Mouse (Mus musculus) layer of hippocampus, adult 9-10 months (tissue): ENCODE results near the gene Gpd1l.

Experiments used
- DNase-seq: peaks from one replicate; pipeline ENCODE4 v3.0.0; 2022; ENCODE audit warnings: low spot score

Gene Gpd1l

DNA sequence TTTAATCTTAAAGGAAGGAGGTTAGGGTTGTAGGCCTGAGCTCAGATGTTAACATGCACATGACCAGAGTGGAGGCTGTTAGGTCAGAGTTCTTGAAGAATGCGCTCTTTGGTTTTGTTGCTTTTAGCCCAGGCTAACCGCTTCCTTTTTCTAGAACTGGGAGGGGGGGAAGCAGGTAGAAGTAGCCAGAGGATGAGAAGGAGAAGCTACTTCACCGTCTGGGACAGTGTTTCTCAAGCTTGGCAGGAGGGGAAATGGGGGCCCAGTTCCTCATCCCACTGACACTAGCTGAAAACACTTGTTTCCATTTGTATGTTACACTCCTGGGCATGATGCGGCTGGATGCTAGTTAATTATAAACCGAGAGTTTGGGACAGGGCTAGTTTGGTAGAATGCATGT is 8.2 kb downstream of the Gpd1l start:
- no peak for DNase-seq

DNA sequence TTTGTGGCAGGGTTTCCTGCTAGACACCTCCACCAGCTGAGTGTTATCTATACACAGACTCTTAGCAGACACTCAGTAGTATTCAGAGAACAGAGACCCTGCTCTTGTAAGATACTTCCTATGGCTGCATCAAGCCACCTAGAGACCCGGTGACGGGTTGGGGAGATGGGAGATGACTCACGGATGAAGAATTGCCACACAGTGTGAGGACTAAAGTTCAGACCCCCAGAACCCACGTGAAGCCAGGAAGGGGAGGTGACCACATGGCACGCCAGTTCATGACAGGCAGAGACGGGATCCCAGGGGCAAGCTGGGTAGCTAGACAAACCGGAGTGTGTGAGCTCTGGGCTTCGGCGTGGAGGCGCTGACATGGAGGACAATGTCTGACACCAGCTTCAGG is 8.7 kb downstream of the Gpd1l start:
- DNase-seq = no peak

DNA sequence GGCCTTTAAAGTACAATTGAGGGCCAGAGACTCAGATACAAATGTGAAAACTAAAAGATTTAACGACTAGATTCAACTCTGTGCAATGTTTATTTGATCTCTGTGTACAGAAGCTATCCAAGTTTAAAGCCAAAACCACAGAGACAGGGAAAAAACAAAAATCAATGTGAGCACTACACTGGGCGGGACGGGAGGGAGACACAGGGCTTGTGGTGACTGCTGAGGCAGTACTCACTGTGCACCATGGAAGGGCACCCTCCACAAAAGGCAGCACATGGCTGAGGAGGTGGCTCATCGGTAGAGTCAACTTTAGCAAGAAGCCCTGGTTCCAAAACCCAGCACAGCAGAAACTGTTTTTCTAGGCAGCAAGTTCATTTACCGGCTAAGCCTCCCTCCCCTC is 9.3 kb downstream of the Gpd1l start:
- no peak for DNase-seq

DNA sequence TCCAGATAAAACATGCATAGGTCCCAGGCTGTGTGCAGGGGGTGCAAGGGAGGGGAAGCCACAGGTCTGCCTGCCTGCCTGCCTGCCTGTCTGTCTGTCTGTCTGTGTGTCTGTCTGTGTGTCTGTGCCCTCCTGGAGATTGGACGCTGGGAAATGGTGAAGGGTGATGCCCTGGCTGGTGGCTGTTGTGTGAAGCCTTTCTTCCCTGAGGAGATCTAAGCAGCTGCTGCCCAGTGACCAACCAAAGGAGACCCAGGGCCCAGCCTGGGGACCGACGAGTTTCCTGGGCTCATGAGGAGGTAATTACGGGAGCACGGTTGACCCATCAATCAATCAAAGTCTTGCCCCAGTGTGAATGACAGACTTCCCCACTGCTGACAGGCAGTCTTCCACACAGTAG is 11.6 kb downstream of the Gpd1l start:
- no peak for DNase-seq

DNA sequence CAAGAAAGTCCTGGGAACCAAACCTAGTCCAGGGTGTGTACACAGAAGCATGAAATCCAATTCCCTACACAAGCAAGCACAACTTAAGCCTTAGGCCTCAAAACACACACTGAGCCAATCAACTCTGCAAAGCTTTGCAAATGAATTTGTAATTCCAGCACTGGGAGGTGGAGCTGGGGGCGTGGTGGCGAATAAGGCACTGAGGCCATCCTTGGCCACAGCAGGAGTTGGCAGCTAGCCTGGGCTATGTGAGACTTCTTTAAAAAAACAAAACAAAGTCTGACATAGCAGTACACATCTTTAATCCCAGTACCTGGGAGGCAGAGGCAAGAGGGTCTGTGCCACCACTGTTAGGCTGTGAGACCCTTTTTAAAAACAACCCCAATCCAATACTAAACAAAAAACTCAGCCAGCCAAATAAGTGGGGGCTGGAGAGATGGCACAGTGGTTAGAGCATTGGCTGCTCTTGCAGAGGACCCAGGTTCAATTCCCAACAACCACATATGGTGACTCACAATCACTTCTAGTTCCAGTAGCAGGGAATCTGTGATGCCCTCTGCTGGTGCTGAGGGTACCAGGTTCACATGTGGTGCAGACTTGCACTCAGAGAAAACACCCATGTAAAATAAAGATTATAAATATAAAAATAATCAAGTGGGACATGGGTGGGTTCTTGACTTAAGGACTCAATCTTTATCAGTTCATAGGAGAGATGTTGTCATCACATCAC is 12.3 kb downstream of the Gpd1l start:
- no peak for DNase-seq

DNA sequence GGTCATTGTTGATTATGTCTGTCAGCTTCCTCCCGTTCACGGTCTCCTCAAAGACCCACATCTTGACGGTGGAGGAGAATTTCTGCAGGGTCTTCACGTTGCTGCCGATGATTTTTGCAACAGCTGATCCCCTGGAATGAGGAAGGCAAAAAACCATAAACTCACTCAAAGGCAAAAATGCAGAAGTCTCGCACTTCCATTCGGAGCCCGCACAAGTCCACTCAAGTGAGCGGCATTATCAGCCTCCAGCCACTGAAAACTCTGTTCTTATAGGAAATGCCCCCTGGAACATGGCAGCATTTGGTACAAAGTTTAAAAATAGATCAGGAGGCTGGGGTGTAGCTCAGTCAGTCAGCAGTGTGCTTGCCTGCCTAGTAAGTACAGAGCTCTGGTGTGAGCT is 13.2 kb downstream of the Gpd1l start:
- DNase-seq = no peak

DNA sequence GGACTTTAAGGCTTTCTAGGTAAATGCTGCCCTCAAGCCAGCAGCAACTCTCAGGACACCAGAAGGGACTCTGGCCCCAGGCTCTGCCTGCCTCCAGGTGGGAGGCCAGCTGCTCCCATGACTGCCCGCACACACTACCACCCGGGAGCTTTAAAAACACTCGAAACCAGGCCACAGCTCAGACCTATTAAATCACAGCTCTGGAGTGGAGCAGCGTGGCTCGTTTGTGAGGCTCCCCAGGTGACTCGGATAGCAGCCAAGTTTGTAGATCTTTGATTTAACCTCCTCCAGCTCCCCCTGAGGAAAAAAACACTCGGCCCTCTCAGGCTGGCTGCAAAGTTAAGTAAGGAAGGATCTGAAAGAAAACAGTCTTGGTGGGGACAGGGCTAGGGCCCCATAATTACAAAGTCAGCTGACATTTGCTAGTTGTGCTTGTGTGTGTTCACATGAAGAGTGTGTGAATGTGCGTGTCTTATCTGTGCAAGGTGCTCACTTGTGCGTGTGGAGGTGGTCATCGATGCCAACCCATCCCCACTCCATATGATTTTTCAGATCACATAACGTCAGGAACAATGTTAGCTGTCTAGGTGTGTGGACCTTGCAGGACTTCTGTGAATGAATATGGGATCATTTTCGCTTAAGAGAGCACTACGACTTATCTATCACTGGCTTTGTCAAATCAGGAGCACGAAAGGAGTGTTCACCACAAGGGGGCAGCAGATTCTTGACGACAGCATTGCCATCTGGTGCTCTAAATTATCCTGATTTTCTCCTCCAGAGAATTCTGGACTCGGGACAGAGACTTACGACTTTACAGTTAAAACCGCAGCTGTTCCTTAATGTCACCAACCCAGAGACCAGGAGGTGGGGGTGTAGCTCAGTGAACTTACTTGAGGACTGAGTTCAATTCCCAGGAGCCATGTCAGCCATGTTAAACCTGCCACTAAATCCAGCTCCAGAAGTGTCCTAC is 20.8 kb downstream of the Gpd1l start:
- DNase-seq = peak; percentile 81

DNA sequence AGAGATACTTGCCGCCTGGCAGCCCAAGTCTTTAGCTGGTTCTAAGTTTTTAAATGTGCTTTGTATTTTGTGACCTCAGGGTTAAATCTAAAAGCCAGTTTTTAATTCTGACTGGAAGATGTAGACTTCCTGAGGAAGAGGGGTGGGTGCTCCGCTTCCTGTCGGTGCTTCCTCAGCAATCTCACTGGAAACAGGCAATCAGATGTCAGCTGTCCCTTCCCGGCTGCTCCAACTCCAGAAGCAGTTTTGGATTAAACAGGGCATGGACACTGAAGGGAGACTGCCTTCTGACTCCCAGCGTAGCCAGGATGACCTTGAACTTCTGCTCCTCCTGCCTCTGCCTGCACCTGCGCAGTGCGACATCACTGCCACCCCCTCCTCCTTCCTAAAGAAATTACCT is 26.3 kb downstream of the Gpd1l start:
- DNase-seq = no peak

DNA sequence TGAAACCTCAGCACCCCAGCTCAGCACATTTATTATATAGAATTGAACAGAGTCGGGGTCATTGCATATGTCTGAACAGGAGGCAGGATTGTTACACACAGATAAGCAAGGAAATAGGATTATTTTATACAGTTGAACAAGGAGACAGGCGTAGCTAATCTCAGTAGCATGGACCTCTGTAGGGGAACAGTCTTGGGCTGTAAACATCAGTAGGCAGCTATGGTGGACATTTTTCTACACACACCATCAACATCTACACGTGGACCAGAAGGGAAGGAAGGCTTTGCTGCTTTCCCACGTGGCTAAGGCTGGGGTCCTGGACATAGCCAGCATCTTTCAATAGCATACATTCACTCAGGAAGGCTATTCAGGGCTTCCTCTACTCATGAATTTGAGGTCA is 37.9 kb downstream of the Gpd1l start:
- no peak for DNase-seq

DNA sequence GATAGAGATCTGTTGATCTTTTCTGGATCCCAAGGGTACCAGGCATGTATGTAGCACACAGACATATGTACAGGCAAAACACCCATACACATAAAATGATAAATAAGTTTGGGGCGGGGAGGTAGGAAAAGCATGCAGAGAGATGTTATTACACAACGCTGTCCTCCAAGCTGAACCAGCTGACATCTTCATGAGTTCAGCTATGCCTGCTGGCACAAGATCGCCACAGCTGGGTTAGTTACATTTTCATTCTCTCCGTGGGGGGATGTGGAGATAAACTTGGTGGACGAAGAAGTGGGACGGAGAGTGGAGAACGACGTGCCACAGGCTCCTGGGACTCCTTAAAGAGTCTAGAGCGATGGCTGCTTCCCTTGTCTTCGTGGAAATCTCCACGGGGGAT is 40.8 kb downstream of the Gpd1l start:
- no peak for DNase-seq

DNA sequence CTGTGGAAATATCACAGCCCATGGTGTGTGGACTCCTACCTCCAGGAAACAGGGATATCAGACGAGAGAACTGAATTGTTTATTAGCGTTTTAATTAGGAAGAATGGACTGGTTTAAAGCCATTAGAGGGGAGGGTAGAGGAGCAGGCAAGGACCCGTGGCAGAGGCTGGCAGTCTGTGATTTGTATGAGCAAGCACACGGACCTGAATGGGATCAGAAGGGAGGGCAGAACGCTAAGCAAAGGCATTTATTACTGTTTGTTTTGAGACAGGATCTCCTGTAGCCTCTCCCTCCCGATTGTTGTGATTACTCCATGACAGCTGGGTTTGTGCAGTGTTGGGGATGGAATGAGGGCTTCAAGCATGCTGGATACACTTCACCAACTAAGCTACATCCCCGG is 43.4 kb downstream of the Gpd1l start:
- no peak for DNase-seq

DNA sequence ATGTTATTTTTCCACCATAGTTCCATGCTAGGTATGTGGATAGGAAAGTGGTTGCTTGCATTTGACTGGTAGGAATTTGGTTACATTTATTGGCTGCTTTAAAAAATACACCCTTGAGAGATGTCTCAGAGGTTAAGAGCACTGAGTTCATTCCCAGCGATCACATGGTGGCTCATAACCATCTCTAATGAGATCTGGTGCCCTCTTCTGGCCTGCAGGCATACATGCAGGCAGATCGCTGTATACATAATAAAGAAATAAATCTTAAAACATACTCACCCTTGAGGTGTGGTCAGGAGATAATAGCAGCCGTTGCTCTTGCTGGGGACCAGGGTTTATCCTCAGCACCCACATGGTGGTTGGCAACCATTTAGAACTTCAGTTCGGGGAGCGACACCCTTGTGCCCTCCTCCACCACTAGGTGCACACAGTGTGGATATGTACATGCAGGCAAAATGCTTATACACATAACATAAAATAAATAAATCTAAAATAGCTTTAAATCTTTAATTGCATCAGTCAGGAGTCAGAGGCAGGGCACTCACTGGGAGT is 44.9 kb downstream of the Gpd1l start:
- no peak for DNase-seq

DNA sequence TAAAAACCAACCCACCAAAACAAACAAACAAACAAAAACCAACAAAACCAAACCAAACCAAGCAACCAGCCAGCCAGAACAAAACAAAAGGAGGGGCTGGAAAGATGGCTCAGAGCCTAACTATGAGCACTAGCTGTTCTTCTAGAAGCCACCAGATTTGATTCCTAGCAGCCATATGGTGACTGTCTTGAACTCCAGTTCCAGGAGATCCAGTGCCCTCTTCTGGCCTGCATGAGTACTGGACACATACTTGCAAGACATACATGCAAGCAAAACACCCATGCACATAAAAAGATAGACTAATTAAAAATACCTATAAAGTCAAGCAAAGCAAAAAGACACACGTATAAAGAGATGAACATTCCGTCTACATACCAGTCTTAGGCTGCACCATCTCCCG is 46.1 kb downstream of the Gpd1l start:
- no peak for DNase-seq

DNA sequence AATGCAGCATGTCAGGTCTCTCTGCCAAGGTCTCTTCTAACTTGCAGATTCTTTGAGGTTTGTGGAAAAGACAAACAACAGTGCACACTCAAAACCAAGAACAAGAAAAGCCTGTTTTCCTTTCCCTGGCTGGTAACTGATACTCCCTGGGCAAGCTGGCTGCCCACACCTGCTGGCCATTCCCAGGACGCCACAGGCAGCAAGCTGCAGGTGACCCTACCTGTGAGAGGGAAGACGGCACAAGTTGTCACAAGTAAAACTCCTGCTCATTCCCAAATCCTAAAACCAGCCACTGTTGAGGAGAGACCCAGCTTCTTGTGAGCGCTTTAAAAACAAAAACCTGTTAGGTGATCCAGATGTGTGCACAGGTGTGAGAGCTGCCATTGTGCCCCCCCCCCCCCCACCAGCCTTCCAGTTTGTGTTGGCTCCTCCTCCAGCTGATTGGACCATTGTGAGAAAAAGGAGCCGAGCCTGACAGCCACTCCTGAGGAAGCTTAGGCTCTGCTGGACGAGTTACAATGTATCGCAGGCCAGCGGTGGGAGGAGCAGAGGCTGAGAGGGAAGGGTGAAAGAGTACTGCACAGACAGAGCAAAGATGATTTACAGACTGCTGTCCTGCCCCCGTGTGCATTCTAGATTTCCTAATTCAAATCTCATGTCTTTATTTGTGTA is 47.7 kb downstream of the Gpd1l start:
- no peak for DNase-seq

DNA sequence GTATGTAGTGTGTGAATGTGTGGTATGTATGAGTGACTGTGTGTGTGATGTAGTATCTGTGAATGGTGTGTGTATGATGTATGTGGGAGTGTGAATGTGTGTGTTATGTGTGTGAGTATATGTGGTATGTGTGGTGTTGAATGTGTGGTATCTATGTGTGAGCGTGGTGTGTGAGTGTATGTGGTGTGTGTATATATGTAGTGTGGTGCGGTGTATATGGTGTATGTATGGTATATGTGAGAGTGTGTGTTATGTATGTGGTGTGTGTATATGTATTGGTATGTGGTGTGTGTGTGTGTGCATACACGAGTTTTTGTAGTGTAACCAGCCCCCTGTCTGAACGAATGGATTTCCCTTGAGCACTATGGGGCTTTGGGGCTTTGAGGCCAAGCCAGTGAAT is 48.2 kb downstream of the Gpd1l start:
- DNase-seq = no peak

DNA sequence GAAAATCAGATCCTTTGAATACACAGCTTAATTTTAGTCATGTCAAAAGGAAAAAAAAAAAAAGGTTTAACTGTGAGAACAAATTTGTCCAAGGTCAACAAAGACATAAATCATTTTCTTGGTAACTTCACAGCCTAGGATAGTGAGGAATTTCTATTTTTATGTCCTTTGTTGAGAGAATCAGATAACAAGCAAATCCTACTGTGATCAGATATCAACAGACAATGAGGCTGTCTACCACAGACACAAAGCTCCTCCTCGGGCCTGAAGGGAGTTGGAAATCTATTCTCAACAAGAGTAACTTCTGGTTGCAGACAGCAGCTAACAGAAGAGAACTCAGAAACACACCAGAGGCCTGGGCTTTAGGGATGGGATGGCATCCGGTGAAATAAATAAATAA is 51.8 kb downstream of the Gpd1l start:
- no peak for DNase-seq

DNA sequence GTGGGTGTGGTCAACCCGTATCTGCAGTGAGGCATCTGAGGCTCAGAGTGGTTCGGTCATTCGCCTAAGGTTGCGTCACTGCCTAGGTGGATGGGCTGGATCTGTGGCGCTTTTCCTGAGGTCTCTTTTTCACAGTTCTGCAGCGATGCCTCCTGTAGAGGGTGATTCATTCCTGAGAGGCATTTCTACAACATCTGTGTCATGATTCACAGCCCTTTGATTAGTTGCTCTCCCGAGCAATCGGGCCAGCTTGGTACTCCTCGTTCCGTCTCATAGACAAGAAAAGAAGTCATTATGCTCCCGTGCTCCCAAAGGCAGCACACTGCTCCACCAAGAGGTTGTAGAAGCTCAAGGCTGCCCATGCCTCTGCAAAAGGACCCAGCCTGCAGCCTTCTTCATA is 78.5 kb downstream of the Gpd1l start:
- peak; percentile 36 for DNase-seq

DNA sequence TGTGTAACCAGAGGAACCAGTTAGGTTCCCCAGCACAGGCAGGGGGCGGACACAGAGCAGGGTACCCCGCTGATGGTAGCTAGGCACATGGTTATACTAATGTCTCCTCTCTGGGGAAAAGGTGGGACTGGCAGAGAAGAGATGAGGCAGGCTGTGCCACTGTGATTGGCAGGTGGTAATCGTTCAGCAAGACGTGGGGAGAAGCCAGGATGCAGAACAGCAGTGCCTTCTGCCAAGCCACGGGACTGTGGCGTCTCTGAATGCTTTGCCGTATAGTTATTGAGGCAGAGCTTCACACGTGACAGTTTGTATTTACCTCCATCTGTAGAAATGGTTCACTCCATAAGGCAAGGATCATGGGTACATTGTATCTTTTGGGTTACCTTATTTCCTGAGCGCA is 79.1 kb downstream of the Gpd1l start:
- no peak for DNase-seq

DNA sequence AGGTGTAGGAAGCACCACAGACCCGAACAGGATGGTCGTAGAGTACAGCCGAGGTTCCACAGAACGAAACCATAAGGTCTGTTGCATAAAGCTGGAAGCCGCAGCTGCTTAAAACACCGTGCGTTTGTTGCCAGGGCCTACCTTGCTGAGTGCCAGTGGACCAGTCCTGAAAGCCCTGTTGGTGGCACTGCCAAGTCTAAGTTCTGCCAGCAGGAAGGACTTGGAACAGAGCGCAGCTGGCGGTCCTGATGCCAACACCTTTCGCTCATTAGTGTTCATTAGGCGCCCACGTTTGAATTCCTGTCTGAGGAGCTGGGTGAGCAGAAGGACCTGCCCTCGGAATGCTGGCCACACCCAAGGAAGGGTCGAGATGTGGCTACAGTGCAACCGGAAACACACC is 80.5 kb downstream of the Gpd1l start:
- DNase-seq = no peak

DNA sequence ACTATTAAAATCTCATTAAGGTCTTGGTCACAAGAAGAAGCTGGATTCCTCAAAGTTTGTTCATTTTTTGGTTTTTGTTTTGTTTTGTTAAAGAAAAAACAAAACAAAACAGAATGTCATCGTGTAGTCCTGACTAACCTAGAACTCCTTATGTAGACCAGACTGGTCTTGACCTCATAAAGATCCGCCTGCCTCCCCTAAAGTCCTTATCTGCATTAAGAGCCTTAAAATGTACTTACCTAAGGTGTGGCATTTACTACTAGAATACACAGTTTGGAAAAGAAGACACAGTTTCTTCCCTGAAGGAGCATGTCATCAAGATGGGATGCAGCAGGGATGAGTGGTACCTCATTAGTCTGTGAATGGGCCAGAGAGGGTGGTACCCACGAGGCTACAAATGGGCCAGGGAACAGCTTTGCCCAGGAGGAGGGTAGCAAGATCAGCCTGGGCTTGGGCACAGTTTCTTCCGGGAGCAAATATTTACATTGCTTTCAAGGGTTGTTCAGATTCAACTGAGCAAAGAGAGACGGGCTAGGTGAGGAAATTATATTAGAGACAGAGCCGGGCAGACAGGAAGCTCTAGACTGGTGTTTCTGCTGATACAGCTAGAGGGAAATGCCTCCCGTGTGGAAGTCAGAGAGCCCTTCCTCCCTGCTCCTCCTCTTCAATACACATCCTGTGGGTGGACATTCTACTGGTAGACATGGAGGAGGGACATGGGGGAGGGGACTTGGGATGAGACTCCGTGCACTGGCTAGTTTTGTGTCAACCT is 82.2 kb downstream of the Gpd1l start:
- no peak for DNase-seq
